25 mouse cellular contexts compared by ENCODE assay signal in genomic region chr19:40581662-40582061, GRCm38 (mm10). TPM values are rescaled to one million over a fixed set of nuclear protein-coding genes. Genes with fewer than 3 reads are reported as not detected.
DNase-seq lines count a peak whose midpoint lies in the region; ATAC-seq and TF ChIP-seq lines count a peak whose summit lies in the region.
"Had no signal": no experiment of that assay in that cellular context is flagged by ENCODE, and none has a peak within 500 bp of the region (broad histone marks: within the 10 kb centered on the region; RNA-seq: fewer than 3 reads in every experiment).

No protein-coding gene starts in this region.

- TF ChIP-seq CTCF in stomach, postnatal 0 days (IDR thresholded peaks at IDR 0.05; ENCODE audit: low read depth), result no peak

- no peak for ATAC-seq in stomach, embryonic 15.5 days (ENCODE audit: insufficient read depth, low FRiP score, low read depth)
- ATAC-seq in stomach, postnatal 0 days (ENCODE audit: low FRiP score, low TSS enrichment), result no peak
- ATAC-seq in intestine, embryonic 15.5 days, result no peak; the same call in 1 of the 2 replicates
- ATAC-seq: forebrain, embryonic 15.5 days; midbrain, embryonic 16.5 days; Patski had no signal

- 0 out of 2 replicates have a peak, but pooled peaks cover under 1% of the 10 kb centered on the region for H3K4me1 ChIP-seq in stomach, embryonic 15.5 days
- H3K4me1 ChIP-seq in stomach, postnatal 0 days (replicated peaks; ENCODE audit: control insufficient read depth, insufficient read depth), result no peaks in the 10 kb centered on the region
- peaks cover 13% of the 10 kb centered on the region for H3K4me1 ChIP-seq in intestine, embryonic 15.5 days (replicated peaks)
- H3K4me1 ChIP-seq in embryonic facial prominence, embryonic 10.5 days, result peaks cover 6% of the 10 kb centered on the region; the same call in 1 of the 2 replicates

- no peaks in the 10 kb centered on the region for H3K27me3 ChIP-seq in stomach, embryonic 15.5 days (replicated peaks)
- no peaks in the 10 kb centered on the region for H3K27me3 ChIP-seq in stomach, postnatal 0 days (ENCODE audit: control insufficient read depth, insufficient read depth, low read length)
- H3K27me3 ChIP-seq in intestine, embryonic 15.5 days (replicated peaks), result no peaks in the 10 kb centered on the region
- no peaks in the 10 kb centered on the region for H3K27me3 ChIP-seq in embryonic facial prominence, embryonic 10.5 days (replicated peaks; ENCODE audit: low read depth, poor library complexity, severe bottlenecking)
- H3K27me3 ChIP-seq: forebrain, embryonic 15.5 days; hindbrain, embryonic 15.5 days; kidney, embryonic 15.5 days; limb, embryonic 13.5 days; liver, embryonic 12.5 days; neural tube, embryonic 13.5 days; Patski had no signal

- H3K4me3 ChIP-seq in stomach, embryonic 15.5 days (replicated peaks), result no peak overlapping the region
- H3K4me3 ChIP-seq in stomach, postnatal 0 days (ENCODE audit: low read depth, low read length), result no peak overlapping the region
- no peak overlapping the region for H3K4me3 ChIP-seq in intestine, embryonic 15.5 days (replicated peaks)
- H3K4me3 ChIP-seq in embryonic facial prominence, embryonic 10.5 days, result no peak overlapping the region
- H3K4me3 ChIP-seq: forebrain, embryonic 15.5 days; hindbrain, embryonic 15.5 days; kidney, embryonic 15.5 days; limb, embryonic 13.5 days; liver, embryonic 12.5 days; midbrain, embryonic 10.5 days; myocyte; neural tube, embryonic 13.5 days had no signal

- H3K27ac ChIP-seq in stomach, embryonic 15.5 days, result peak overlapping the region; percentile 0; the same call in 1 of the 2 replicates
- no peak overlapping the region for H3K27ac ChIP-seq in stomach, postnatal 0 days (replicated peaks)
- H3K27ac ChIP-seq in intestine, embryonic 15.5 days, result peak overlapping the region; percentile 54
- no peak overlapping the region for H3K27ac ChIP-seq in embryonic facial prominence, embryonic 10.5 days (replicated peaks)
- H3K27ac ChIP-seq: forebrain, embryonic 15.5 days; hindbrain, embryonic 15.5 days; kidney, embryonic 15.5 days; limb, embryonic 13.5 days; liver, embryonic 12.5 days; midbrain, embryonic 10.5 days; neural tube, embryonic 13.5 days had no signal

- H3K4me2 ChIP-seq in stomach, embryonic 15.5 days, result no peak overlapping the region
- no peak overlapping the region for H3K4me2 ChIP-seq in stomach, postnatal 0 days (replicated peaks; ENCODE audit: low read depth)
- H3K4me2 ChIP-seq in intestine, embryonic 15.5 days (replicated peaks), result no peak overlapping the region
- H3K4me2 ChIP-seq: forebrain, embryonic 15.5 days; hindbrain, embryonic 15.5 days; kidney, embryonic 15.5 days; limb, embryonic 13.5 days; liver, embryonic 12.5 days; neural tube, embryonic 13.5 days had no signal

- WGBS in stomach, embryonic 15.5 days, result 41% methylated on average over 5 of the region's 5 CpGs
- WGBS in stomach, postnatal 0 days, result 53% methylated on average over 5 of the region's 5 CpGs
- 35% methylated on average over 5 of the region's 5 CpGs for WGBS in intestine, embryonic 15.5 days
- WGBS in embryonic facial prominence, embryonic 10.5 days, result 89% methylated on average over 5 of the region's 5 CpGs

- TF ChIP-seq EP300 in stomach, postnatal 0 days (optimal IDR thresholded peaks at IDR 0.05), result no peak

- no peaks in the 10 kb centered on the region for H3K9me3 ChIP-seq in stomach, embryonic 15.5 days
- H3K9me3 ChIP-seq in stomach, postnatal 0 days (ENCODE audit: control insufficient read depth, low read length), result no peaks in the 10 kb centered on the region
- H3K9me3 ChIP-seq in intestine, embryonic 15.5 days, result no peaks in the 10 kb centered on the region
- no peaks in the 10 kb centered on the region for H3K9me3 ChIP-seq in embryonic facial prominence, embryonic 10.5 days
- H3K9me3 ChIP-seq: forebrain, embryonic 15.5 days; hindbrain, embryonic 15.5 days; kidney, embryonic 15.5 days; limb, embryonic 13.5 days; liver, embryonic 12.5 days; midbrain, embryonic 10.5 days; neural tube, embryonic 13.5 days had no signal

- peak; percentile 83 for DNase-seq in heart, adult 11 months
- no peak for DNase-seq in heart, adult 8-10 months (ENCODE audit: low spot score)
- no peak for DNase-seq in stomach, postnatal 0 days (ENCODE audit: low spot score)
- no peak for DNase-seq in embryonic facial prominence, embryonic 10.5 days (ENCODE audit: low spot score)
- no peak for DNase-seq in gastrocnemius, adult 8-10 months (ENCODE audit: low spot score in 2 of 2)
- DNase-seq: adrenal gland, postnatal 10 days; cerebellum, adult 9-10 months; gastrocnemius, postnatal 10 days; kidney, adult 11 months; kidney, postnatal 36 days; layer of hippocampus, postnatal 36 days; lung, adult 18-20 months; lung, postnatal 10 days had no signal

- no peak overlapping the region for H3K9ac ChIP-seq in stomach, embryonic 15.5 days
- no peak overlapping the region for H3K9ac ChIP-seq in stomach, postnatal 0 days (ENCODE audit: low read length)
- no peak overlapping the region for H3K9ac ChIP-seq in intestine, embryonic 15.5 days
- H3K9ac ChIP-seq: forebrain, embryonic 15.5 days; hindbrain, embryonic 15.5 days; kidney, embryonic 15.5 days; limb, embryonic 13.5 days; liver, embryonic 12.5 days; neural tube, embryonic 13.5 days had no signal

- peaks cover 12% of the 10 kb centered on the region for H3K36me3 ChIP-seq in stomach, embryonic 15.5 days
- H3K36me3 ChIP-seq in stomach, postnatal 0 days (ENCODE audit: control insufficient read depth, insufficient read depth, low read length), result peaks cover 11% of the 10 kb centered on the region
- peaks cover 23% of the 10 kb centered on the region for H3K36me3 ChIP-seq in intestine, embryonic 15.5 days
- peaks cover 94% of the 10 kb centered on the region for H3K36me3 ChIP-seq in embryonic facial prominence, embryonic 10.5 days (replicated peaks)

RNA-seq across cellular contexts. Expression of gene Aldh18a1, which starts 6.6 kb away (rescaled TPM):
- total RNA-seq in heart, adult 8-10 months (2022), result 1 to 10 TPM; 4.5 to 7.5 (median 5.8) TPM
- 99.9 and 120 TPM in 2 replicates for polyA plus RNA-seq in stomach, embryonic 15.5 days (2015; fragmentation: Nextera tagmentation; extraction: Ambion mirVana)
- polyA plus RNA-seq in stomach, postnatal 0 days (2015; fragmentation: Nextera tagmentation; extraction: Ambion mirVana), result 39.1 and 43.0 TPM in 2 replicates
- 211 and 228 TPM in 2 replicates for polyA plus RNA-seq in intestine, embryonic 15.5 days (2015; fragmentation: Nextera tagmentation; extraction: Ambion mirVana)
- 91.0 and 104 TPM in 2 replicates for polyA plus RNA-seq in embryonic facial prominence, embryonic 10.5 days (2016; fragmentation: Nextera tagmentation; extraction: Ambion mirVana)
- 1 to 10 TPM; 1.4 to 4.0 (median 1.7) TPM for total RNA-seq in gastrocnemius, adult 8-10 months (2022)

RNA-seq across cellular contexts. Expression of gene Tctn3, which starts 30.4 kb away (rescaled TPM):
- 1 to 10 TPM; 4.6 to 7.9 (median 6.8) TPM for total RNA-seq in heart, adult 8-10 months (2022)
- polyA plus RNA-seq in stomach, embryonic 15.5 days (2015; fragmentation: Nextera tagmentation; extraction: Ambion mirVana), result 7.7 and 10.5 TPM in 2 replicates
- 4.1 and 4.5 TPM in 2 replicates for polyA plus RNA-seq in stomach, postnatal 0 days (2015; fragmentation: Nextera tagmentation; extraction: Ambion mirVana)
- 9.8 and 10.5 TPM in 2 replicates for polyA plus RNA-seq in intestine, embryonic 15.5 days (2015; fragmentation: Nextera tagmentation; extraction: Ambion mirVana)
- polyA plus RNA-seq in embryonic facial prominence, embryonic 10.5 days (2016; fragmentation: Nextera tagmentation; extraction: Ambion mirVana), result 10.0 and 11.5 TPM in 2 replicates
- total RNA-seq in gastrocnemius, adult 8-10 months (2022), result 1 to 10 TPM; 1.1 to 2.2 (median 1.6) TPM

RNA-seq across cellular contexts. Expression of gene Entpd1, which starts 30.5 kb away (rescaled TPM):
- 10 to 100 TPM; 17.5 to 21.0 (median 19.8) TPM for total RNA-seq in heart, adult 8-10 months (2022)
- polyA plus RNA-seq in stomach, embryonic 15.5 days (2015; fragmentation: Nextera tagmentation; extraction: Ambion mirVana), result 10.3 and 10.9 TPM in 2 replicates
- polyA plus RNA-seq in stomach, postnatal 0 days (2015; fragmentation: Nextera tagmentation; extraction: Ambion mirVana), result 10.0 and 10.8 TPM in 2 replicates
- 7.0 and 7.8 TPM in 2 replicates for polyA plus RNA-seq in intestine, embryonic 15.5 days (2015; fragmentation: Nextera tagmentation; extraction: Ambion mirVana)
- polyA plus RNA-seq in embryonic facial prominence, embryonic 10.5 days (2016; fragmentation: Nextera tagmentation; extraction: Ambion mirVana), result 3.1 and 3.3 TPM in 2 replicates
- total RNA-seq in gastrocnemius, adult 8-10 months (2022), result 1 to 10 TPM; 5.8 to 9.9 (median 8.2) TPM

Comparison
In these comparisons a context has a peak if more than half of its experiments do, and no peak if none do; other contexts are left out.
1. H3K27ac ChIP-seq: peak in stomach, embryonic 15.5 days (single experiment) and intestine, embryonic 15.5 days (single experiment); none in stomach, postnatal 0 days (single experiment) and embryonic facial prominence, embryonic 10.5 days (single experiment).